Mouse (Mus musculus) c-Kit-positive CD71-positive TER-119-positive erythroid progenitor cells, embryonic 14.5 days (primary cell): Measurements from ENCODE around the gene Otog.

Experiments used
- DNase-seq: peaks from one replicate; pipeline ENCODE4 v3.0.0-alpha.2; 2013; ENCODE audit warnings: low spot score

Gene Otog

GRCm38 (mm10) chr7:46240696-46241095 is at the start of gene Otog:
Otog (plus strand) TSS chr7:46240987.
- no peak for DNase-seq

GRCm38 (mm10) chr7:46195356-46195755 is 45.4 kb upstream of the Otog start:
- no peak for DNase-seq

GRCm38 (mm10) chr7:46200021-46200420 is 40.8 kb upstream of the Otog start:
- DNase-seq, result no peak

GRCm38 (mm10) chr7:46201649-46202048 is 39.1 kb upstream of the Otog start:
- DNase-seq, result no peak

GRCm38 (mm10) chr7:46204046-46204471 is 36.7 kb upstream of the Otog start:
- DNase-seq, result no peak

GRCm38 (mm10) chr7:46204775-46205174 is 36.0 kb upstream of the Otog start:
- no peak for DNase-seq

- DNase-seq, result no peak
These were observed 32.7 kb upstream of the Otog start for GRCm38 (mm10) chr7:46208131-46208530.

GRCm38 (mm10) chr7:46210276-46210675 is 30.5 kb upstream of the Otog start:
- no peak for DNase-seq

- no peak for DNase-seq
These were observed 24.3 kb upstream of the Otog start for GRCm38 (mm10) chr7:46216481-46216880.

GRCm38 (mm10) chr7:46218415-46218814 is 22.4 kb upstream of the Otog start:
- peak; percentile 33 for DNase-seq

GRCm38 (mm10) chr7:46220591-46221129 is 20.1 kb upstream of the Otog start:
- no peak for DNase-seq

- DNase-seq, result peak; percentile 27
These were observed 14.5 kb upstream of the Otog start for GRCm38 (mm10) chr7:46226253-46226652.

- no peak for DNase-seq
These were observed 13.9 kb upstream of the Otog start for GRCm38 (mm10) chr7:46226936-46227335.

GRCm38 (mm10) chr7:46235948-46236347 is 4.8 kb upstream of the Otog start:
- DNase-seq, result no peak

- DNase-seq, result no peak
These were observed 4.4 kb upstream of the Otog start for GRCm38 (mm10) chr7:46236363-46236762.

- no peak for DNase-seq
These were observed 3.6 kb upstream of the Otog start for GRCm38 (mm10) chr7:46237192-46237591.

GRCm38 (mm10) chr7:46238346-46238745 is 2.4 kb upstream of the Otog start, which contains the start of gene Ush1c:
Ush1c (minus strand) TSS chr7:46238503.
- no peak for DNase-seq

- DNase-seq, result no peak
These were observed 696 bp upstream of the Otog start for GRCm38 (mm10) chr7:46240091-46240490.

GRCm38 (mm10) chr7:46246876-46247275 is 6.1 kb downstream of the Otog start:
- no peak for DNase-seq

GRCm38 (mm10) chr7:46247606-46248005 is 6.8 kb downstream of the Otog start:
- no peak for DNase-seq

- DNase-seq, result peak; percentile 13
These were observed 11.1 kb downstream of the Otog start for GRCm38 (mm10) chr7:46251841-46252240.

- no peak for DNase-seq
These were observed 35.4 kb downstream of the Otog start for GRCm38 (mm10) chr7:46276156-46276555.

- DNase-seq, result peak; percentile 38
These were observed 39.2 kb downstream of the Otog start for GRCm38 (mm10) chr7:46279946-46280345.

GRCm38 (mm10) chr7:46280896-46281295 is 40.1 kb downstream of the Otog start:
- no peak for DNase-seq
